Mouse (Mus musculus) liver, embryonic 16.5 days (tissue): ENCODE measurements around the gene Treml4. TPM values are rescaled to one million over a fixed set of nuclear protein-coding genes. Genes with fewer than 3 reads are reported as not detected.

Experiments used
- ATAC-seq: fragments of 200-750 bp; cut with Nextera tagmentation; 2 replicates; pipeline ENCODE4 v1.8.0; 2017; ENCODE audit warnings: low read depth, mild to moderate bottlenecking, moderate number of reproducible peaks, moderate library complexity
- H3K27ac ChIP-seq: fragments of 300-500 bp; sonication (generic); 2 replicates; pipeline ENCODE4 v1.5.1; 2014; ENCODE audit warnings: mild to moderate bottlenecking, low read length
- H3K27me3 ChIP-seq: fragments of 300-500 bp; sonication (generic); 2 replicates; pipeline ENCODE4 v1.6.1; 2014; ENCODE audit warnings: low read depth, low read length, mixed read lengths; ENCODE audit not compliant: control insufficient read depth, insufficient read depth
- H3K36me3 ChIP-seq: fragments of 300-500 bp; sonication (generic); 2 replicates; pipeline ENCODE4 v1.6.1; 2014; ENCODE audit warnings: mild to moderate bottlenecking; ENCODE audit not compliant: control insufficient read depth, insufficient read depth
- H3K4me1 ChIP-seq: fragments of 300-500 bp; sonication (generic); 2 replicates; pipeline ENCODE4 v1.6.1; 2014; ENCODE audit warnings: low read depth, low read length, mixed read lengths; ENCODE audit not compliant: control insufficient read depth
- H3K4me2 ChIP-seq: fragments of 300-500 bp; sonication (generic); 2 replicates; pipeline ENCODE4 v1.6.1; 2014; ENCODE audit warnings: low read depth, low read length, mixed read lengths
- H3K4me3 ChIP-seq: fragments of 300-500 bp; sonication (generic); 2 replicates; pipeline ENCODE4 v1.5.1; 2014; ENCODE audit warnings: low read depth, mild to moderate bottlenecking, low read length
- H3K9ac ChIP-seq: fragments of 300-500 bp; sonication (generic); 2 replicates; pipeline ENCODE4 v1.6.1; 2014; ENCODE audit warnings: low read depth, low read length
- H3K9me3 ChIP-seq: fragments of 300-500 bp; sonication (generic); replicated peaks from 2 replicates; pipeline ENCODE4 v1.6.1; 2016; ENCODE audit warnings: low read length; ENCODE audit not compliant: control insufficient read depth
- WGBS: fragments of 180-500 bp; shearing (Covaris S2); extraction: QIAGEN DNeasy Blood & Tissue Kit; methylation state at CpG from one replicate; pipeline ENCODE4 v1.1.7; 2014; ENCODE audit not compliant: insufficient replicate concordance; 5-methylcytosine and 5-hydroxymethylcytosine counted together
- polyA plus RNA-seq: library from polyadenylated mRNA; unstranded; fragments of >200 nt; fragmentation: Nextera tagmentation; extraction: Ambion mirVana; gene quantifications from 2 replicates; pipeline ENCODE4 v1.2.1, GENCODE M21; 2015

Treml4 gene
- polyA plus RNA-seq, 1 experiment from 2014 or later = 4.6 TPM

GRCm38 (mm10) chr17:48249039-48249438 lies 15.1 kb upstream of the Treml4 start:
- Histone ChIP-seq H3K4me3 (0 out of 2 replicates have a peak overlapping the region, but pooled peaks have one; percentile 8), H3K27me3 (no peaks in the 10 kb centered on the region), H3K9me3 (no peaks in the 10 kb centered on the region), H3K27ac (no peak overlapping the region), H3K9ac (no peak overlapping the region), H3K4me1 (no peaks in the 10 kb centered on the region), H3K36me3 (no peaks in the 10 kb centered on the region), H3K4me2 (no peak overlapping the region)
- ATAC-seq = no peak

- Histone ChIP-seq H3K9ac (no peak overlapping the region), H3K9me3 (no peaks in the 10 kb centered on the region), H3K4me3 (0 out of 2 replicates have a peak overlapping the region, but pooled peaks have one; percentile 8), H3K27me3 (no peaks in the 10 kb centered on the region), H3K4me1 (no peaks in the 10 kb centered on the region), H3K36me3 (no peaks in the 10 kb centered on the region), H3K27ac (no peak overlapping the region), H3K4me2 (no peak overlapping the region)
- ATAC-seq = no peak
- 61% methylated on average over 11 of the region's 11 CpGs for WGBS
Measured at GRCm38 (mm10) chr17:48249501-48249900, 14.6 kb upstream of the Treml4 start.

GRCm38 (mm10) chr17:48250631-48251030 lies 13.5 kb upstream of the Treml4 start:
- Histone ChIP-seq H3K9me3 (no peaks in the 10 kb centered on the region), H3K27ac (no peak overlapping the region), H3K4me2 (no peak overlapping the region), H3K4me3 (no peak overlapping the region), H3K9ac (no peak overlapping the region), H3K27me3 (no peaks in the 10 kb centered on the region), H3K4me1 (no peaks in the 10 kb centered on the region), H3K36me3 (no peaks in the 10 kb centered on the region)
- WGBS = 69% methylated on average over 7 of the region's 7 CpGs
- no peak for ATAC-seq

GRCm38 (mm10) chr17:48256575-48256974 lies 7.5 kb upstream of the Treml4 start:
- Histone ChIP-seq H3K27ac (no peak overlapping the region), H3K4me3 (no peak overlapping the region), H3K4me2 (no peak overlapping the region), H3K27me3 (no peaks in the 10 kb centered on the region), H3K36me3 (no peaks in the 10 kb centered on the region), H3K9ac (no peak overlapping the region), H3K9me3 (no peaks in the 10 kb centered on the region), H3K4me1 (no peaks in the 10 kb centered on the region)
- ATAC-seq = no peak

GRCm38 (mm10) chr17:48261868-48262267 lies 2.2 kb upstream of the Treml4 start:
- no peak overlapping the region for H3K4me2 ChIP-seq
- H3K4me1 ChIP-seq = peaks cover 15% of the 10 kb centered on the region
- ATAC-seq = no peak
- WGBS = 25% methylated on average over 2 of the region's 2 CpGs
- H3K36me3 ChIP-seq = no peaks in the 10 kb centered on the region
- no peak overlapping the region for H3K27ac ChIP-seq
- H3K9me3 ChIP-seq = no peaks in the 10 kb centered on the region
- no peak overlapping the region for H3K9ac ChIP-seq
- no peaks in the 10 kb centered on the region for H3K27me3 ChIP-seq
- H3K4me3 ChIP-seq = no peak overlapping the region

- no peaks in the 10 kb centered on the region for H3K27me3 ChIP-seq
- no peaks in the 10 kb centered on the region for H3K9me3 ChIP-seq
- peaks cover 30% of the 10 kb centered on the region for H3K4me1 ChIP-seq
- ATAC-seq = peak; percentile 74
- H3K36me3 ChIP-seq = no peaks in the 10 kb centered on the region
- 0 out of 2 replicates have a peak overlapping the region, but pooled peaks have one; percentile 1 for H3K4me2 ChIP-seq
- WGBS = 73% methylated on average over 7 of the region's 7 CpGs
- no peak overlapping the region for H3K4me3 ChIP-seq
- H3K27ac ChIP-seq = no peak overlapping the region
- no peak overlapping the region for H3K9ac ChIP-seq
Measured at GRCm38 (mm10) chr17:48264662-48265061, 567 bp downstream of the Treml4 start.

GRCm38 (mm10) chr17:48266138-48266537 lies 2.0 kb downstream of the Treml4 start:
- ATAC-seq = no peak
- no peak overlapping the region for H3K9ac ChIP-seq
- H3K4me1 ChIP-seq = peaks cover 42% of the 10 kb centered on the region
- H3K4me2 ChIP-seq = no peak overlapping the region
- H3K9me3 ChIP-seq = no peaks in the 10 kb centered on the region
- H3K27ac ChIP-seq = no peak overlapping the region
- WGBS = 60% methylated on average over 2 of the region's 2 CpGs
- H3K4me3 ChIP-seq = no peak overlapping the region
- H3K27me3 ChIP-seq = no peaks in the 10 kb centered on the region
- no peaks in the 10 kb centered on the region for H3K36me3 ChIP-seq

GRCm38 (mm10) chr17:48266610-48267304 lies 2.7 kb downstream of the Treml4 start:
- no peak overlapping the region for H3K27ac ChIP-seq
- no peak overlapping the region for H3K4me3 ChIP-seq
- H3K9ac ChIP-seq = no peak overlapping the region
- H3K4me2 ChIP-seq = no peak overlapping the region
- H3K4me1 ChIP-seq = peaks cover 47% of the 10 kb centered on the region
- H3K27me3 ChIP-seq = no peaks in the 10 kb centered on the region
- ATAC-seq = no peak
- H3K9me3 ChIP-seq = no peaks in the 10 kb centered on the region
- no peaks in the 10 kb centered on the region for H3K36me3 ChIP-seq
- WGBS = 34% methylated on average over 2 of the region's 2 CpGs

- no peak overlapping the region for H3K4me3 ChIP-seq
- H3K9ac ChIP-seq = no peak overlapping the region
- no peak overlapping the region for H3K27ac ChIP-seq
- no peaks in the 10 kb centered on the region for H3K27me3 ChIP-seq
- H3K9me3 ChIP-seq = no peaks in the 10 kb centered on the region
- no peak for ATAC-seq
- whole genome bisulfite sequencing = 22% methylated on average over 1 of the region's 1 CpGs
- no peak overlapping the region for H3K4me2 ChIP-seq
- no peaks in the 10 kb centered on the region for H3K36me3 ChIP-seq
- H3K4me1 ChIP-seq = peaks cover 53% of the 10 kb centered on the region
Measured at GRCm38 (mm10) chr17:48267591-48267990, 3.5 kb downstream of the Treml4 start.
